Mouse (Mus musculus): ENCODE data around the gene Gm11172.

DNA sequence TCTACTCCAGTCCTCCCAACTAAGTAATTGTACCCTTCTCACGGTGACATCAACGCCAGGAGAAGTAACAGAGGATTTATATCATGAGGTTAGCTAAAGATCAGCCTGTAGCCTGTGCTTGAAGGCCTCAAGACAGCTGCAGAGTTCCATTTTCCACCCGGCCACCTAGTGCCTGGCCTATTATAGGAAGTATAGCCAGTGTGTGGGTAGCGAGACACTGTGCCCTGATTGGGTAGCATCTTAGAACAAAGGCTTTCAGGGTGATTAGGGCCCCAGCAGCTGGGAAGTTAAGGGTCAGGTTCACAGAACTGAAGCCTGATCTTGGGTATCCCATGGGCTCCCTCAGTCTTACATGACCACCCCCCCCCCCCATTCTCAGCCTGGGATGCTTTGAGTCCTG is 23.8 kb upstream of the Gm11172 start:
- TF ChIP-seq CTCF (conservative IDR thresholded peaks at IDR 0.05; ENCODE audit: insufficient read depth, insufficient read length, low read depth, low read length) (no peak), POLR2A (IDR thresholded peaks at IDR 0.05; ENCODE audit: low read depth, low read length) (no peak)
